Mouse (Mus musculus) kidney, embryonic 16.5 days (tissue): ENCODE data around the gene Exoc3l2. TPM values are rescaled to one million over a fixed set of nuclear protein-coding genes. Genes with fewer than 3 reads are reported as not detected.

Experiments
- ATAC-seq: fragments of 200-750 bp; cut with Nextera tagmentation; 2 replicates; pipeline ENCODE4 v1.8.0; 2017; ENCODE audit warnings: moderate TSS enrichment; ENCODE audit not compliant: low FRiP score, low TSS enrichment
- H3K27ac ChIP-seq: fragments of 300-500 bp; sonication (generic); 2 replicates; pipeline ENCODE4 v1.5.1; 2014; ENCODE audit warnings: low read length
- H3K27me3 ChIP-seq: fragments of 300-500 bp; sonication (generic); 2 replicates; pipeline ENCODE4 v1.6.1; 2014; ENCODE audit warnings: low read length, control low read depth, mixed read lengths; ENCODE audit not compliant: insufficient read depth
- H3K36me3 ChIP-seq: fragments of 300-500 bp; sonication (generic); 2 replicates; pipeline ENCODE4 v1.6.1; 2014; ENCODE audit warnings: low read length, control low read depth, mixed read lengths; ENCODE audit not compliant: insufficient read depth
- H3K4me1 ChIP-seq: fragments of 300-500 bp; sonication (generic); 2 replicates; pipeline ENCODE4 v1.6.1; 2014; ENCODE audit warnings: low read length, control low read depth, mixed read lengths; ENCODE audit not compliant: insufficient read depth
- H3K4me2 ChIP-seq: fragments of 300-500 bp; sonication (generic); replicated peaks from 2 replicates; pipeline ENCODE4 v1.6.1; 2014; ENCODE audit warnings: low read depth, low read length
- H3K4me3 ChIP-seq: fragments of 300-500 bp; sonication (generic); 2 replicates; pipeline ENCODE4 v1.5.1; 2014; ENCODE audit warnings: mild to moderate bottlenecking, low read length
- H3K9ac ChIP-seq: fragments of 300-500 bp; sonication (generic); replicated peaks from 2 replicates; pipeline ENCODE4 v1.6.1; 2014; ENCODE audit warnings: low read length
- H3K9me3 ChIP-seq: fragments of 300-500 bp; sonication (generic); 2 replicates; pipeline ENCODE4 v1.6.1; 2016; ENCODE audit warnings: low read length, control low read depth
- WGBS: fragments of 180-500 bp; shearing (Covaris S2); extraction: QIAGEN DNeasy Blood & Tissue Kit; methylation state at CpG from one replicate; pipeline ENCODE4 v1.1.7; 2014; 5-methylcytosine and 5-hydroxymethylcytosine counted together
- polyA plus RNA-seq: library from polyadenylated mRNA; unstranded; fragments of >200 nt; fragmentation: Nextera tagmentation; extraction: Ambion mirVana; gene quantifications from 2 replicates; pipeline ENCODE4 v1.2.1, GENCODE M21; 2015

Gene Exoc3l2
- polyA plus RNA-seq, 1 experiment from 2014 or later, result 2.9 TPM

GRCm38 (mm10) chr7:19543584-19543983 is 80.5 kb downstream of the Exoc3l2 start:
- H3K4me1 ChIP-seq, result peaks cover 26% of the 10 kb centered on the region
- no peak for ATAC-seq
- H3K4me3 ChIP-seq, result no peak overlapping the region
- H3K36me3 ChIP-seq, result no peaks in the 10 kb centered on the region
- no peaks in the 10 kb centered on the region for H3K9me3 ChIP-seq
- H3K27ac ChIP-seq, result no peak overlapping the region
- H3K9ac ChIP-seq, result no peak overlapping the region
- WGBS, result 52% methylated on average over 6 of the region's 6 CpGs
- H3K4me2 ChIP-seq, result no peak overlapping the region
- no peaks in the 10 kb centered on the region for H3K27me3 ChIP-seq

- no peak for ATAC-seq
- Histone ChIP-seq H3K4me3 (no peak overlapping the region), H3K4me2 (no peak overlapping the region), H3K9me3 (no peaks in the 10 kb centered on the region), H3K27ac (no peak overlapping the region), H3K27me3 (no peaks in the 10 kb centered on the region), H3K9ac (no peak overlapping the region), H3K4me1 (peaks cover 23% of the 10 kb centered on the region), H3K36me3 (no peaks in the 10 kb centered on the region)
- WGBS, result 41% methylated on average over 3 of the region's 3 CpGs
Measured at GRCm38 (mm10) chr7:19546007-19546406, 82.9 kb downstream of the Exoc3l2 start.

Other genes starting within 250 kb of the Exoc3l2 start
- 42.9 and 44.6 TPM in 2 replicates for gene Opa3, start 235.0 kb upstream of the Exoc3l2 start, polyA plus RNA-seq
- gene Vasp, start 191.5 kb upstream of the Exoc3l2 start, polyA plus RNA-seq, result 81.0 and 86.9 TPM in 2 replicates
- 0.22 TPM in 1 of 2 replicates, not detected in the other for gene Ppm1n, start 183.3 kb upstream of the Exoc3l2 start, polyA plus RNA-seq
- gene Rtn2, start 180.7 kb upstream of the Exoc3l2 start, polyA plus RNA-seq, result 8.0 and 9.4 TPM in 2 replicates
- 0.17 and 0.22 TPM in 2 replicates for gene Fosb, start 153.3 kb upstream of the Exoc3l2 start, polyA plus RNA-seq
- gene Ercc1, start 118.6 kb upstream of the Exoc3l2 start, polyA plus RNA-seq, result 81.8 and 86.1 TPM in 2 replicates
- gene Cd3eap, start 103.8 kb upstream of the Exoc3l2 start, polyA plus RNA-seq, result 25.0 and 27.7 TPM in 2 replicates
- 3.3 and 4.0 TPM in 2 replicates for gene Ppp1r13l, start 103.6 kb upstream of the Exoc3l2 start, polyA plus RNA-seq
- gene Ercc2, start 81.3 kb upstream of the Exoc3l2 start, polyA plus RNA-seq, result 16.7 and 19.0 TPM in 2 replicates
- 7.0 and 8.5 TPM in 2 replicates for gene Klc3, start 59.2 kb upstream of the Exoc3l2 start, polyA plus RNA-seq
- gene Ckm, start 58.6 kb upstream of the Exoc3l2 start, polyA plus RNA-seq, result 18.6 and 28.2 TPM in 2 replicates
- 6.8 and 6.9 TPM in 2 replicates for gene Mark4, start 4.5 kb upstream of the Exoc3l2 start, polyA plus RNA-seq
- 1.8 and 2.2 TPM in 2 replicates for gene Bloc1s3, start 45.0 kb downstream of the Exoc3l2 start, polyA plus RNA-seq
- gene Trappc6a, start 45.1 kb downstream of the Exoc3l2 start, polyA plus RNA-seq, result 89.7 and 94.2 TPM in 2 replicates
- 0.11 and 0.14 TPM in 2 replicates for gene Nkpd1, start 54.5 kb downstream of the Exoc3l2 start, polyA plus RNA-seq
- gene Ppp1r37, start 99.7 kb downstream of the Exoc3l2 start, polyA plus RNA-seq, result 21.9 and 23.9 TPM in 2 replicates
- 0.46 and 0.71 TPM in 2 replicates for gene Zfp296, start 114.0 kb downstream of the Exoc3l2 start, polyA plus RNA-seq
- gene Gemin7, start 114.3 kb downstream of the Exoc3l2 start, polyA plus RNA-seq, result 169 and 183 TPM in 2 replicates
- gene Clasrp, start 141.2 kb downstream of the Exoc3l2 start, polyA plus RNA-seq, result 52.6 and 55.8 TPM in 2 replicates
- 10.6 and 10.7 TPM in 2 replicates for gene Relb, start 166.1 kb downstream of the Exoc3l2 start, polyA plus RNA-seq
- 90.9 and 94.6 TPM in 2 replicates for gene Clptm1, start 201.7 kb downstream of the Exoc3l2 start, polyA plus RNA-seq
- 2.8 and 4.7 TPM in 2 replicates for gene Apoc2, start 214.6 kb downstream of the Exoc3l2 start, polyA plus RNA-seq
- 1.1 TPM in 1 of 2 replicates, not detected in the other for gene Gm44805, start 218.1 kb downstream of the Exoc3l2 start, polyA plus RNA-seq
- 1.6 and 2.2 TPM in 2 replicates for gene Apoc4, start 218.1 kb downstream of the Exoc3l2 start, polyA plus RNA-seq
- gene Apoc1, start 229.3 kb downstream of the Exoc3l2 start, polyA plus RNA-seq, result 13.4 and 16.1 TPM in 2 replicates
- 291 and 312 TPM in 2 replicates for gene Apoe, start 235.9 kb downstream of the Exoc3l2 start, polyA plus RNA-seq